In genomic region chr10:128536266-128536940, GRCm38 (mm10) we compare ENCODE assay signal across 8 mouse cellular contexts. TPM values are rescaled to one million over a fixed set of nuclear protein-coding genes. Genes with fewer than 3 reads are reported as not detected.
DNase-seq lines count a peak whose midpoint lies in the region; ATAC-seq lines count a peak whose summit lies in the region.

No protein-coding gene starts in this region.

- ATAC-seq in embryonic facial prominence, embryonic 14.5 days (ENCODE audit: low read depth) = peak; percentile 96
- ATAC-seq in limb, embryonic 13.5 days (ENCODE audit: low FRiP score, low read depth) = peak; percentile 89
- ATAC-seq in midbrain, embryonic 15.5 days (replicated peaks) = peak; percentile 91

- 0 out of 2 replicates have a peak, but pooled peaks cover 3% of the 10 kb centered on the region for H3K36me3 ChIP-seq in embryonic facial prominence, embryonic 14.5 days (ENCODE audit: control insufficient read depth, insufficient read depth, low read length)
- H3K36me3 ChIP-seq in limb, embryonic 13.5 days = peaks cover 6% of the 10 kb centered on the region; the same call in 1 of the 2 replicates
- no peaks in the 10 kb centered on the region for H3K36me3 ChIP-seq in midbrain, embryonic 15.5 days (replicated peaks)

- peak overlapping the region; percentile 16 for H3K4me3 ChIP-seq in embryonic facial prominence, embryonic 14.5 days (ENCODE audit: low read depth, low read length)
- peak overlapping the region; percentile 21 for H3K4me3 ChIP-seq in limb, embryonic 13.5 days
- H3K4me3 ChIP-seq in midbrain, embryonic 15.5 days = peak overlapping the region; percentile 25

- H3K27ac ChIP-seq in embryonic facial prominence, embryonic 14.5 days (replicated peaks; ENCODE audit: low read depth, low read length) = peak overlapping the region; percentile 40
- H3K27ac ChIP-seq in limb, embryonic 13.5 days = peak overlapping the region; percentile 70; the same call in 1 of the 2 replicates
- no peak overlapping the region for H3K27ac ChIP-seq in midbrain, embryonic 15.5 days

- DNase-seq in A20 (ENCODE audit: low read depth, low spot score) = peak; percentile 97
- DNase-seq in adrenal gland, postnatal 4 days (ENCODE audit: low spot score in 2 of 2) = peak; percentile 64 to 81
- DNase-seq in embryonic facial prominence, embryonic 14.5 days (ENCODE audit: low spot score) = peak; percentile 94
- DNase-seq in heart, adult 8-10 months (ENCODE audit: low spot score) = peak; percentile 95
- DNase-seq in kidney, adult 8-10 months = peak; percentile 88 to 93
- DNase-seq in spleen, adult 18-20 months = peak; percentile 82 to 83

- no peaks in the 10 kb centered on the region for H3K27me3 ChIP-seq in embryonic facial prominence, embryonic 14.5 days (replicated peaks; ENCODE audit: control insufficient read depth, insufficient read depth, low read length)
- no peaks in the 10 kb centered on the region for H3K27me3 ChIP-seq in limb, embryonic 13.5 days
- H3K27me3 ChIP-seq in midbrain, embryonic 15.5 days (replicated peaks) = no peaks in the 10 kb centered on the region

- peaks cover 4% of the 10 kb centered on the region; the same call in 1 of the 2 replicates for H3K4me1 ChIP-seq in embryonic facial prominence, embryonic 14.5 days (ENCODE audit: control insufficient read depth, insufficient read depth, low read length)
- peaks cover 9% of the 10 kb centered on the region; the same call in 1 of the 2 replicates for H3K4me1 ChIP-seq in limb, embryonic 13.5 days
- peaks cover 7% of the 10 kb centered on the region for H3K4me1 ChIP-seq in midbrain, embryonic 15.5 days

- H3K4me2 ChIP-seq in embryonic facial prominence, embryonic 14.5 days (ENCODE audit: low read depth, low read length) = peak overlapping the region; percentile 50
- H3K4me2 ChIP-seq in limb, embryonic 13.5 days (replicated peaks) = peak overlapping the region; percentile 56
- H3K4me2 ChIP-seq in midbrain, embryonic 15.5 days = peak overlapping the region; percentile 48

- WGBS in embryonic facial prominence, embryonic 14.5 days = 13% methylated on average over 18 of the region's 18 CpGs
- WGBS in limb, embryonic 13.5 days = 14% methylated on average over 18 of the region's 18 CpGs
- WGBS in midbrain, embryonic 15.5 days = 17% methylated on average over 18 of the region's 18 CpGs

- H3K9me3 ChIP-seq in embryonic facial prominence, embryonic 14.5 days (ENCODE audit: control insufficient read depth, low read length) = no peaks in the 10 kb centered on the region
- H3K9me3 ChIP-seq in limb, embryonic 13.5 days = no peaks in the 10 kb centered on the region
- H3K9me3 ChIP-seq in midbrain, embryonic 15.5 days = no peaks in the 10 kb centered on the region

- peak overlapping the region; percentile 49 for H3K9ac ChIP-seq in embryonic facial prominence, embryonic 14.5 days (ENCODE audit: low read depth, low read length)
- H3K9ac ChIP-seq in limb, embryonic 13.5 days = 0 out of 2 replicates have a peak overlapping the region, but pooled peaks have one; percentile 25
- no peak overlapping the region for H3K9ac ChIP-seq in midbrain, embryonic 15.5 days

RNA-seq across cellular contexts. Expression of gene Esyt1, which starts 10.7 kb away (rescaled TPM):
- 10 to 100 TPM; 30.3 to 34.5 TPM for total RNA-seq in adrenal gland, postnatal 4 days (2021)
- polyA plus RNA-seq in embryonic facial prominence, embryonic 14.5 days (2014; fragmentation: Nextera tagmentation; extraction: Ambion mirVana) = 44.2 and 46.8 TPM in 2 replicates
- total RNA-seq in heart, adult 8-10 months (2022) = 10 to 100 TPM; 16.5 to 17.5 (median 17.1) TPM
- polyA plus RNA-seq in limb, embryonic 13.5 days (2015; fragmentation: Nextera tagmentation; extraction: Ambion mirVana) = 24.0 and 28.0 TPM in 2 replicates
- 10.5 and 11.1 TPM in 2 replicates for polyA plus RNA-seq in midbrain, embryonic 15.5 days (2015; fragmentation: Nextera tagmentation; extraction: Ambion mirVana)

RNA-seq across cellular contexts. Expression of gene Zc3h10, which starts 11.2 kb away (rescaled TPM):
- total RNA-seq in adrenal gland, postnatal 4 days (2021) = 10 to 100 TPM; 10.9 to 11.0 TPM
- 11.4 and 12.5 TPM in 2 replicates for polyA plus RNA-seq in embryonic facial prominence, embryonic 14.5 days (2014; fragmentation: Nextera tagmentation; extraction: Ambion mirVana)
- total RNA-seq in heart, adult 8-10 months (2022) = 1 to 10 TPM; 5.7 to 9.9 (median 6.8) TPM
- 16.4 and 17.3 TPM in 2 replicates for polyA plus RNA-seq in limb, embryonic 13.5 days (2015; fragmentation: Nextera tagmentation; extraction: Ambion mirVana)
- polyA plus RNA-seq in midbrain, embryonic 15.5 days (2015; fragmentation: Nextera tagmentation; extraction: Ambion mirVana) = 20.8 and 22.7 TPM in 2 replicates

RNA-seq across cellular contexts. Expression of gene Rpl41, which starts 12.7 kb away (rescaled TPM):
- 1,000 to 10,000 TPM; 3,532 to 3,650 TPM for total RNA-seq in adrenal gland, postnatal 4 days (2021)
- polyA plus RNA-seq in embryonic facial prominence, embryonic 14.5 days (2014; fragmentation: Nextera tagmentation; extraction: Ambion mirVana) = 4,564 and 5,119 TPM in 2 replicates
- 1,000 to 10,000 TPM; 1,313 to 1,574 (median 1,476) TPM for total RNA-seq in heart, adult 8-10 months (2022)
- polyA plus RNA-seq in limb, embryonic 13.5 days (2015; fragmentation: Nextera tagmentation; extraction: Ambion mirVana) = 3,677 and 3,933 TPM in 2 replicates
- 2,126 and 2,161 TPM in 2 replicates for polyA plus RNA-seq in midbrain, embryonic 15.5 days (2015; fragmentation: Nextera tagmentation; extraction: Ambion mirVana)

RNA-seq across cellular contexts. Expression of gene Pa2g4, which starts 29.4 kb away (rescaled TPM):
- total RNA-seq in adrenal gland, postnatal 4 days (2021) = 100 to 1,000 TPM; 112 to 119 TPM
- 187 and 202 TPM in 2 replicates for polyA plus RNA-seq in embryonic facial prominence, embryonic 14.5 days (2014; fragmentation: Nextera tagmentation; extraction: Ambion mirVana)
- total RNA-seq in heart, adult 8-10 months (2022) = 10 to 100 TPM; 35.0 to 47.9 (median 39.4) TPM
- polyA plus RNA-seq in limb, embryonic 13.5 days (2015; fragmentation: Nextera tagmentation; extraction: Ambion mirVana) = 198 and 200 TPM in 2 replicates
- 125 and 128 TPM in 2 replicates for polyA plus RNA-seq in midbrain, embryonic 15.5 days (2015; fragmentation: Nextera tagmentation; extraction: Ambion mirVana)

RNA-seq across cellular contexts. Expression of gene Myl6b, which starts 37.9 kb away (rescaled TPM):
- total RNA-seq in adrenal gland, postnatal 4 days (2021) = 1 to 10 TPM; 6.8 to 8.2 TPM
- 5.6 and 6.8 TPM in 2 replicates for polyA plus RNA-seq in embryonic facial prominence, embryonic 14.5 days (2014; fragmentation: Nextera tagmentation; extraction: Ambion mirVana)
- 1 to 10 TPM; 3.2 to 4.1 (median 3.4) TPM for total RNA-seq in heart, adult 8-10 months (2022)
- polyA plus RNA-seq in limb, embryonic 13.5 days (2015; fragmentation: Nextera tagmentation; extraction: Ambion mirVana) = 4.7 and 5.0 TPM in 2 replicates
- 5.4 and 5.7 TPM in 2 replicates for polyA plus RNA-seq in midbrain, embryonic 15.5 days (2015; fragmentation: Nextera tagmentation; extraction: Ambion mirVana)
